Mouse (Mus musculus) spleen, postnatal 4 days (tissue): Measurements from ENCODE around the gene Ctcfl.
A peak's percentile ranks its signal among the peaks of the same experiment; 100 is the strongest.
"Not testable (repeated sequence)": the region's sequence is repeated elsewhere in the genome, so short reads cannot be mapped to it uniquely, and the experiment has no call there.

ENCODE experiments used
- DNase-seq, 2 experiments: peaks; one replicate each; pipeline ENCODE4 v3.0.0; 2022; ENCODE audit warnings: low spot score in 2 of 2

The Ctcfl gene

DNA sequence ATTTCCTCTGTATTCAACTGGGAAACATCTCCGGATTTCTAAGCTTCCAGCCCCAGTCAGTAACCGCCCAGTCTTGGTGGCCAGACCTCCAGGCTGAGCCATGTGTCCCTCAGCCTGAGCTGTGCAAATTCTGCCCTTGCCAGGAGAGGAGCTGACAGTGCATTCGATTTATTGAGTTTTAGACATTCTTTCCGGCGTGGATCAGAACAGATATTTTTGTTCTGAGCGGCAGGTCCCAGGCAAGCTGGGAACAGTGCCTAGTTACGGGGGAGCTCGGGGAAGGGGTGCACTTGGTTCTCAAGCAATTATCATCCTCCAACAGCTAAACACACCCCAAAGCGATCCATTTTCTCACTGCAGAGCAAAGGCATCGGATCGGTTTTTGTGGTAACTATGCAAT lies 24.3 kb upstream of the Ctcfl start:
- no peak for DNase-seq

DNA sequence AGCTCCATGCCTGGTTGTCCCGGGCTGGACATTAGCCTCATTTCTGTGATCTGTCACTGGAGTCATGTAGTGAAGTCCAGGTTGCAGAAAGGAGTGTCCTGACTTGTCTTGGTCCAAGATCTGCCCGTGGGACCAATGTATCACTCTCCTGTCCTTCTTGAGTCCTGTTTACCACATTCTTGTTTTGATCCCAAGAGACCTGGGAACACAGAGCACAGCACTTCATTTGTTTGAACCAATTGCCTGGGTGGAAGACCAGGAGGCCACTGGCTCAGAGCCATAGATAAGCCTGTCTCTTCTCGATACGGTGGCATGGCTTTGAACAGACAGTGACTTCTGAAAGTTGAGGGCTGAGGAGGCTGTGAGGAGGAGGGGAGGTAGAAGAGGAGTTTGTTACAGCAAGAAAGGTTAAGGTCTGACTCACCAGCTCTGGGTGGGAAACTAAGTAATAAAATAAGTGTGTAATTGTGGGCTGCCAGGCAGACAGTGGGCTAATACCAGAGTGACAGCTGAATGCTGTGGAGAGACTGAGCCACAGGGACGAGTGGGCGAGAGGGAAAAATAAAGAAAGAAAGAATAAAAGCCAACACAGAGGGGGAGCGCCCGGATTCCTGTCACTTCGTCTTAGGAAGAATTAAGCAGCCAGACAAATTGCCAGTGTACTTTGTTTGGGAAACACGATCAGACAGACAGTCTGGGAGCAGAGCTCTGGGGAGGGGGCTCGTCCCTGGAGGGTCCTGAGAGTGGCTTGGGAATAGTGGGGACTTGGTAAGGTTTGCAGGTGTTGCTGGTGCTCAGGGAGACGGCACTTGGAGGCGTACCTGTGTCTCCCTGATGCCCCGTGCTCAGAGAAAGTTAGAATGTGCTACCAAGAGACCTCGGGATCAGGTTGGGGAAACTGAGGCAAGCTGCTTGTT lies 19.3 kb upstream of the Ctcfl start:
- no peak for DNase-seq

DNA sequence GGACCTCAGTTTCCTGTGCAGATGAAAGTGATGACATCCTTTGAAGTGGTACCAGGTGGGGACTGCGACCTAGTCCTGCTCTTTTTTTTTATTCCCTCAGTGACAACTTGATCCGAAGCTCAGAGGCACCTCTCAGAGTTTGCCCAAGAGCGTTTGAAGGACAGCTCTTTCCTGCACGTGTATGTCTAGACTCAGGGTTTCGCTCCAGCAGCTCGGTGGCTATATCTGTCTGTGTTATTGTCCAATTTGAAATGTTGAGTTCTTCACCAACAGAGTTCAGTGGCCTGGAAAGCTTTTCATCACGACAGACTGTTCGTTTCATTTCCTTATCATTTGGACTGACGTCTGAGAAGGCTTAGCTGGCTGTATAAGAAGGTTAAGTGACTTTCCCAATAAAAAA lies 15.4 kb upstream of the Ctcfl start:
- no peak for DNase-seq

DNA sequence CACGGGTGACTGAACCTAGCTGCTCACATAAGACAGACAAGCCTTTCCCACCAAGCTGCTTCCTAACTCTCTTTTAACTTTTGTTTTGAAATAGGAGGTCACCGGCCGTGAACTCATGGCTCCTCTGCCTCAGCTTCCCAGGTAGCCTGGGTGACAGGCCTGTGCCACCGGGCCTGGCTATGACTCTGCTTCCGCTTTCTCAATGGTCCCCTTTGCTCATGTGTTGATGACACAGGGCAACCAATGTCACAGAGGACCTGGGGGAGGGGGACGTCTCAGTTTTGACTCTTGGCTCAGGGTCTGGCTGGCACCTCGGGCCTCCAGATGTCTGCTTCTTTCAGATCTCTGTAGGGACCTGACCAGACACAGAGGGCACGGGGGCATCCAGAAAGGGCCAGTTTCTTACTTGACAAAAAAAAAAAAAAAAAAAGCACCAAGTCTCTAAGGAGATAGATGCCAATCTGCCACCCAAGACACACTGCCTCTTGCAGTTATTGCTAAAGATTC lies 13.5 kb upstream of the Ctcfl start:
- DNase-seq = no peak

DNA sequence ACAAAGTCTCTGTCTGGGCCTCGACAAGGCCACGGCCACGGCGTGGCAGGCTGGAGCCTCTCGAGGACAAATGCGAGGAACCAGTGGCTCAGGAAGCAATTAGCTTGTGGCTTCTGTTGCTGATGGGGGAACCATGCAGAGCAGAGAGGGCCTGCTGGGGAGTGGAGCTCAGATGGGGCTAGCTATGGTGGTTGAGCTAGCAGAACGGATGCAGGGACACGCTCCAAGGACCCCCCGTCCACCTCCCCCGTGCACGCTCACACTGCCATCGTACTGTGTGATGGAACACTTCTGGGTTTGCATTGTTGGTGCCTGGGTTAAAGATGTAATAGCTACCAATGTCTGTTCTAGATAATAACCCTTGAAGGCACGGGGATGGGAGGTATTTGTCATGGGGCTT lies 12.9 kb upstream of the Ctcfl start:
- DNase-seq = no peak

DNA sequence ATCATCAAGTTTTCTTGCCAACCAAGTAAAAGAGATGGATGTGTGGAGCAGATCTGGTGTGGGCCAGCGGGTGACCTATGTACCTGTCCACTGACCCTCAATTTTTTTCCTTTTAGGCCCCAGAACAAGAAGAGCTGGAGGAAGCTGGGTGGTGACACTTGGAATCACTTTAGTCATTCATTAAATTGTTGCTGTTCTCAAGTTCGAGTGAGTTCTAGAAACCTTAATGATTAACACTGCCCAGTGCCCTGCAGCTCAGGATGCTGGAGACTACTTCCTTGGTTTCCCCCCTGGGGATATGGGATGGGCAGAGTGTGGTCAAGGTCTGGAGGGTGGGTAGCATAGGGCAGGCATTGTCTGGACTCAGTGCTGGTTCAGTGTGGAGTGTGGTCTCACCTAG lies 9.8 kb upstream of the Ctcfl start:
- DNase-seq = no peak

DNA sequence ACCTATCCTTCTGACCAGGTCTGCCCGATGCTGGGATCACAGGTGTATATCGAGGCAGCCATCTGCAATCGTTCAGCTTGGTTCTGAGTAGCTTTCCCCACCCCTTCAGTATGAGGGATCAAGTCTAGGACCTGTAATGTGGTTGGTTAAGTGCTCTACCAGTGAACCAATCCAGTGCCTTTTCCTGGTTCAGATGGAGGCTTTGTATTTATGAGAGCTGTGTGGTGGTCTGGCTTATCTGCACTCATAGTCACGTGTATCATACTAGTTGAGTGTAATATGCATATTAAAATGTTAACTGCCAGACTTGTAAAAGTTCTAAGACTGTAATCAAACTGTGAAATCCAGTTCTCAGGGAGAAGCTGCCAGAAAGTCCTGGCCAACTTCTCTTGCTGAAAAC lies 7.1 kb upstream of the Ctcfl start:
- DNase-seq = no peak

DNA sequence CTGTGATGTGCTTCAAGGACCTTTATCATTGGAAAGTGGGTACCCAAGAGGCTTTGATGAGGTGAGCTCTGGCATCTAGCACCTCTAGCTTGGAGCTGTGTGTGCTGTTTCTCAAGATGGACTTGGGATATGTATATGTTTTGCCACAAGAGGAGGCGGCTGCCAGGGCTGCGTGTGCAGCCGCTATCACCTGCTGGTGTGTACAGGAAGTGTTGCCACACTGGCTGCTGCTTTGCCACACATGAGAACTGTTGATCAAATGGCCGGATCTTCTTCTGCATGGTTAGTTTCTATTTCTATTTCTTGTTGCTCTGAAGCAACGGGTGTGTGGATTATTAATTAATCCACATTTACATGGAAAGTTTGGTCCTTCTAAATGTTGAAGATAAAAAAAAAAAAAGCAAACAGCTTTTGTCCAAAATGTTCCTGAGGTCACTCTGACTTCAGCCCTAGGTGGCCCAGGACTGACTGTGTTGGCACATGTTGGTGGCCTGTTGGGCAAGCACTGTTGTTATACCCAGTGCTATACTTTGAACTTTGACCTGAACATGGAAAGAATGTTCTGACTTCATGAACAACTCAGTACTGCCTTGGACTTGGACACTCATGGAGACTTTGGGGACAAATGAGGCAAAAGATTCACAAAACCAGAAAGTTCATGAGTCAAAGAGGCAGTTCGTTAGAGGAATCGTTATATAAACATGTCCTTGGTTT lies 4.9 kb upstream of the Ctcfl start:
- DNase-seq = no peak

DNA sequence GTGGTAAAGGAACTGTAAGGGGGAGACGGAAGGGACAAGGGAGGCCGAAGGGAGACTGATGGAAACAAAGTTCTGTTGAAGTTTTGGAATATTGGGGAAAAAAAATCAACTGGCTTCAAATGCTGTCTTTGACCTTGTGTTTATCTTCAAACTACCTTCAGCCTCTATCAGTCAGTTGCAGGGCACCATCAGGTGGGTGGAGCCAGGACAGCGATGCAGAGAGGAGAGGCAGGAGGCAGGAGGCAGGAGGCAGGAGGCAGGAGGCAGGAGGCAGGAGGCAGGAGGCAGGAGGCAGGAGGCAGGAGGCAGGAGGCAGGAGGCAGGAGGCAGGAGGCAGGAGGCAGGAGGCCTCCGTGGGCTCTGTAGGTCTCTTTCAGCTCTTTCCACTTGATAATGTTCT lies 792 bp upstream of the Ctcfl start:
- DNase-seq = peak; percentile 68 to 73

DNA sequence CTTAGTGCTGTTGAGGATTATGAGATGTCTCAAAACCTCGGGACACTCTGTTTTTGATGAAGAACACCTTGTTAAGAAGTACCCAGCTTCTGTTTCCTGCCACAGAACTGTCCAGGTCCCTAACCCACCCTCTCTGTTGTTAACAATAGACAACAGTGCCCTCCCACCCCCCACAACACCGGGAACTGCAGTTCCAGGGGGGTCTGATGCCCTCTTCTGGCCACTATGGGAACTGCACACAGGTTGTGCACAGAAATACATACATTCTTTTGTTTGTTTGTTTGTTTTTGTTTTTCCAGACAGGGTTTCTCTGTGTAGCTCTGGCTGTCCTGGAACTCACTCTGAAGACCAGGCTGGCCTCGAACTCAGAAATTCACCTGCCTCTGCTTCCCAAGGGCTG lies 5.5 kb downstream of the Ctcfl start:
- not testable (repeated sequence) for DNase-seq

DNA sequence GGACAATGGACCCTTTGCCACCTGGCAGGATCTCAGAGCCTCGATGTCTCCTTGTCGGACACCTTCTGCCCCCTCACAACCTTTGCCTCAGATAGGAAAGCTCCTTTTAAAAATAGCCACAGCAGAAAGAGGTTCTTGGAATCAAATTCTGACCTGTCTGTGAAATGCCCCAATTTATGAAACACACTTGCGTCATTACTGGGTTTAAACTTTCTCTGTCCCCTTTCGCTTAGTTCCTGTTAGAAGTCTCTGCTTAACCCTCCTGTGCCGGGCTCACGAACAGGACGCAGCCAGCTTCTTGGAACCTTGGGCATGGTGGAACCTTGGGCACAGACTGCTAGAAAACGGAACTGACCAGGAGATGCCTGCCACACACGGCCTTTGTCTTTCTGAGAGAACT lies 8.8 kb downstream of the Ctcfl start:
- no peak for DNase-seq

DNA sequence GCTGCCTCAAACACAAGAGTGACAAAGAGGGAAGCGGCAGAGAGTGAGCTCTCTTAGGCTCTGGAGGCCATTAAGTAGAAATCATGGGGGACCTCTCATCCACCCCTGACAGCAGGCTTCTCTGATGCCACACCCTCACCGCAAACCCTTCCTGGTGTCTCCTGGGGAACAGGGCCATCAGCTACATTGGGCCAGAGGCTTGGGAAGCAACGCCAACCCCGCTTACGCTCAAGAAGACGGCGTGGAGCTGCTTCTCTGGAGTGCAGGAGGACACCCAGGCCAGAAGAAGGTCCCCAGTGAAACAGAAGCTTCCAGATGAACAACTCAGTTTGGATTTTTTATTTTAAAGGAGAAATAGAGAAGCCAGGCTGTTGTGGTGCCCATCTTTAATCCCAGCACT lies 9.8 kb downstream of the Ctcfl start:
- DNase-seq = no peak

DNA sequence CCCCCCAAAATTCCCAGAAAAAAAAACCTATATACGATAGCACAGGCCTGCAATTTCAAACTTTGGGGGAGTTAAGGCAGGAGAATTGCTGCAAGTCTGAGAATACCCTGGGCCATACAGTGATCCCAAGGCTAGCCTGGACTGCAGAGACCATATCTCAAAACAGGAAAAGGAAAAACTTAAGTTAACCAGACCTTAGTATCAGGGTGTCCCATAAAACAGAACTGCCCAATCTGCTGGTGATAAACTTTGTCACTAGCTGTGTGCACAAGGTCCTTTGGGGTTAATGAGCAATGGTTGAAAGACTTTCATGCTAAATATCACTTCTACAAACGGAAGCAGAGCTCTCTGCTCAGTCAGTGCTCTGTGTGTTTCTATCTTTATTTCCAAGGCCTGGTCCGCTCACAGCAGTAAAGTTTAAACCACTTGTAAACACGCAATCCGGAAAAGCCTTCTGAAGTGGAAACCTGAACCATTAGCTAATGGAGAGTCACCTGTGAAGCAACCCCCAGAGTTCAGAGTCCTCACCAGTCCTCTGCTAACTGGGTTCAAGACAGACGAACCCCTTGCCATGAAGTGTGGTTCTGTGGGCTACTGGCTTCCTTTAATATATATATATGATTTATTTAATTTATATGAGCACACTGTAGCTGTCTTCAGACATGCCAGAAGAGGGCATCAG lies 10.7 kb downstream of the Ctcfl start:
- no peak for DNase-seq

DNA sequence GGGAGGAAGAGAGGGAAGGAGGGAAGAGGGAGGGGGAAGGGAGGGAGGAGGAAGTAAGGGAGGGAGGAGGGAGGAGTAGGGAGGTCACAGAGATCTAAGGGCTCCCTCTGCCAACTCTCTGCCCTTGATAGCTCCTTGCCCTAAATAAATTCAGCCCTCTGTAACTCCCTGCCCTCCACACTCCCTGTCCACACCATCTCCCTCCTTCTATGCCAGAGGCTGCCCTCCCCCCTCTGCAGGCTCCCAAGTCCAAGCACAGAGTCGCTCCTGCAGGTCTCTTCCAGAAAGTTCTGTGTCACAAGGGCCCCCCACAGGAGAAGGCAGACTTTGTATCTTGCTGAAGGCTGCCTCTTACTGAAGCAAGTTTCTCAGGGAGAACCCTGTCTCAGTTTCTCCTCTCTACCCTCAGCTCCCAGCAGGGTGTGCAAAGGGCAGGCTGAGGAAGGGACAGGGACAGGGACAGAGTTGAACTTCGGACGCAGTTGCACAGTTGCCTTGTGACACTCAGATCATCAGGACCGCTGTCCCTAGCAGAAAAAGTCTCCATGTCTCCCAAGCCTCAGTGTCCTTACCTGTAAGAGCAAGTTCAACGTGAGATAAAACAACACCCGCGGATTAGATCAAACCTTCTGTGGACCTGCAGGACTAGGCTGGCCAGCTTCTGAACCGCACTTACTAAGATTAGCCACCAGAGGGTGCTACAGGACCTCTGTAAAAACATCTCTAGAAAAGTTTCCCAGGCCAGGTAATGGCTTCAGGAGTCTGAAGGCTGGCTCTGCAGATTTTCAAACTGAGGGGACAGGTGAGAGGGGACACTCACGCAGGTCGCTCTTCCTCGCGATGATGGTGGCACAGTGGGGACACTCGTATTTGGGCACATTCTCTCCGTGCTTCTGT lies 12.2 kb downstream of the Ctcfl start:
- peak in 1 of 2 experiments; percentile 46 for DNase-seq

DNA sequence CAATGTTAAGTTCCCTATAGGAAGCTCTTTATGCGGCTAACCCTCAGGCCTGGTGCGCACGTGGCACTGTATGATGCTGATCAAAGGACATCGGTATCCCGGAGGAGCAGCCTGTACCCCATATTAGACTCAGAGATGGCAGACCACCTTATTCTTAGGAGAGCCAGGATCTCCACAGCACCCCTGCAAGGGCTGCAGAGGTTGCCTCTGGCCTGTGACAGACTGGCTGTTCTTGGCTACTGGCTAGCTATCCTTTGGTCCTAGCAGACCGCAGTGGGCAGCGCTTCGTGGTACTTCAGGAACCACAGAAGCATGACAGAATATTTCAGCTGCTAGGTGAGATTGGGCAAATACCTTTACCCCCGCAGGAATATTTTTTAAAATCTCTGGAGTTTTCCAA lies 12.9 kb downstream of the Ctcfl start:
- no peak for DNase-seq

DNA sequence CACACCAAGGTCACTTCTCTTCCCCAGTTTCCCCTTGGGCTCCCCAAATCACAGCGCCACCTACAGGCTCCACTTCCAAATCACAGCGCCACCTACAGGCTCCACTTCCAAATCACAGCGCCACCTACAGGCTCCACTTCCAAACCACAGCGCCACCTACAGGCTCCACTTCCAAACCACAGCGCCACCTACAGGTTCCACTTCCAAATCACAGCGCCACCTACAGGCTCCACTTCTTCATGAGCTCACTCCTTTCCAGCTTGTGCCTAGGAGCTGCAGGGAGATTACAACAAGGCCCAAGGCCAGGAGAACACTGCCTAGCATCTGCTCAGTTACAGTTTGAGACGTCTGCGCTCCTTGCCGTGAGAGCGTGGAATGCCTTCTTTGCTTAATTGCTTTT lies 22.0 kb downstream of the Ctcfl start:
- DNase-seq = peak; percentile 34 to 76

DNA sequence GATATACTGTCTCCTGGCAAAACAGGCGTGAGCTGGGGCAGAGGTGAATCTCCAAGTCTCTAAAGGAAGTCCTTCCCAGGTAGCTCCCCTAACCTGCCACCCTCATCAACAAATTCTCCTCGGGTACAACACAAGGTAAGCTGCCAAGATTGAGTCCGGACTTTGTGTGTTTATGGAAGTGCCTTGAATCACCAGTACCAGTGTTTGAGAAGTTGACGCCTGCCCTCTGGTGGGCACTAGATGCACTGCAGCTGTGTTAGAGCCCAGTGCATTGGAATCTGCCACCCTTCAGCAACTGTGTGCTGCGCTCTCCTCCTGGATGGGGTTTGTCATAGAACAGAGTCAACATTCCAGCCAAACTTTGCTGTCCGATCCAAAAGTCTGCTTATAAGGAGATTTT lies 29.9 kb downstream of the Ctcfl start:
- DNase-seq = peak; percentile 84 to 93

DNA sequence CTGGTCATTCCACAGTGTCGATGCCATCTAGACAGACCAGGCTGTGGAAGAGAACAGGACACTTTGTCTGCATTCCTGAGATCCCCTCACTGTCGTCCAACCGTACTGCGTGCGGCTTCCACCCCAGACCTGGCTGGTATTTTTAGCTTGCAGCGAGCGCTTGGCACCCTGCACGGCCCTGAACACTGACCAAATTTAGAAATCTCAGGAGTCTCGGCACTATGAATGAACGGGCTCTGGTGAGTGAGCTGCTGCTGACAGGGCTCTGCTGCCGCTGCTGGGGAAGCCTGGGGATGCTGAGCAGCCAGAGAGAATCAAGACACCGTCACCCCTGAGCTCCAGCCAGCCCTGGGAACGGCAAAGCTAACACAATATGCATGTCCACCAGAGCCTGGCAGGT lies 31.9 kb downstream of the Ctcfl start:
- no peak for DNase-seq

DNA sequence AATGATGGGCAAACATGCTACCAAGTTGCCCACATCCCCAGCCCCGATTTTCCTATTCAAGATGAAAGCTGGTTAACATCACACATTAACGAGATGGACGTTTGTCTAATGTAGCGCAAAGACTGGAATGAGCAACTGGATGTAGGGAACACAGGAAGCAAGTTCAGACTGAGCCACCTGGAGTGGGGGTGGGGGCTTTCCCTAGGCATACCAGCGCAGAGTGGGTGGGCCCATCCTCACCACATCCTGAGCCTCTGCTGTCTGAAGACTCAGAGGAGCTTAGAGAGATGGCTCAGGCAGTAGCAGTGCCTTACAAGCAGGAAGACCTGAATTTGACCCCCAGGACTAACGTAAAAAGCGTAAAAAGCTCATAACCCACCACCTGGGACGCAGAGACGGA lies 33.6 kb downstream of the Ctcfl start:
- no peak for DNase-seq

DNA sequence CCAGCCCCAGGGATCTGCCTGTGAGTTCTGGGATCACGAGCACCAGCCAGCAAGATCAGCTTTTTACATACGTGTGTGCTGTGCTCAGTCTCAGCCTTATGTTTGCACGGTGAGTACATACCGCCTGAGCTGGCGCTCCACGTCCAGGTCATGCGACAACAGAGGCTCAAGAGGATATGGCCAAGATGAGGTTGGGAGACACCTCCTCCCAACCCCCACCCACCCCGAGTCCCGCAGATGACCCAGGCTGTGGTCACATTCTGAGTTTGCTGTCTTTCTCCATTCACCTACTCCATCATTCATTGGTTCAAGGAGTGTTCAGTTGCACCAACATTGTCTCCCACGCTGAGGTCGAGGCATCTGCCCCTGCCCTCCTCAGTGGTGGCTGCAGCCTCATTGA lies 34.5 kb downstream of the Ctcfl start:
- DNase-seq = no peak

DNA sequence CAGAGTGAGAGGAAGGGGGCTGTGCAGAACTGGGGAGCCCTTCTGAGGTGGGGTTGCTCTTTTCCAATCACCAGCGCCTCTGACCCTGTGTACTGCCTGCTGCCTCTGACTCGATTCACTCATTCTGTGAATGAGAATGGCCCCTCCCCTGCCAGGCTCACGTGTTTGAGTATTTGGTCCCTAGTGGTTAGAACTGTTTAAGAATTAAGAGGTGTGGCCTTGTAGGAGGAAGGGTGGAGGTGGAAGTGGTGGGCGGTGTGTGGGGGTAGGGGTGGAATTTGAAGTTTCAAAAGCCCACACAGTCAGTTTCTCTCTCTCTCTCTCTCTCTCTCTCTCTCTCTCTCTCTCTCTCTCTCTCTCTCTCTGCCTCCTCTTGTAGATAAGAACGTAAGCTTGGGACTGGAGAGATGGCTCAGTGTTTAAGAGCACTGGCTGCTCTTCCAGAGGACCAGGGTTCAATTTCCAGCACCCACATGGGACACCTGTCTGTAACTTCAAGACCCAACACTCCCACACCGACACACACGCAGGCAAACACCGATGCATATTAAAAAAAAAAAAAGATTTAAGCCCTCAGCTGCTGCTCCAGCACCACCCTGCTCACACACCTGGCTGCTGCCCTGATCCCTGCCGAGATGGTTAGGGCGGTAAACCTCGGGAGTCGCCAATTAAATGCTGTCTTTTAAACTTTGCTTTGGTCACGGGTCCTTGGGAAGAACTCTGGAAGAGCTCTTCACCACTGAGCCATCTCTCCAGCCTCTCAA lies 35.4 kb downstream of the Ctcfl start:
- peak in 1 of 2 experiments; percentile 65 for DNase-seq
